Mouse (Mus musculus): Measurements from ENCODE around the gene Clec1a.

DNA sequence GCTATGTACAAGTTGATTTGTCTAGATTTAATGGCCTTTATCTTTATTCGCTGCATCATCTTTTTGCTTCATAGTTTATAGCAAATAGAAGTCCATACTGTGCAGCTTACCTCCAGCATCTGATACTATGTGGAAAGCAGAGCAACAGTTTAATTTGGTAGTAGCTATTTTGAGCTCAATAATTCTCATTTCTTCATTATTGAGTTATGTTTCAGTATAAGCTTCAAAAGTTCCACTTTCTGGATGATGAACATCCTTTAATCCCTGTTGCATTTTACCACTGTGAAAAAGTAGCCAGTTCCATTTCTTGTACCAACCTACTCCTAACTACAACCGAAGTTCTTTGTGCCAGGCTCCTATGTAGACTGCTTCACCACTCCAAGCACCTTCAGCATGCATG, 43.2 kb downstream of the Clec1a start, which contains the start of gene Clec9a:
- TF ChIP-seq CTCF (IDR thresholded peaks at IDR 0.05; ENCODE audit: extremely low read depth, insufficient read depth, insufficient read length, insufficient replicate concordance) (no peak), POLR2A (IDR thresholded peaks at IDR 0.05; ENCODE audit: low read depth, low read length) (no peak)

Data from spleen, adult 2 months (tissue).